Mouse (Mus musculus) erythroblast, adult 5-6 weeks (primary cell): ENCODE measurements around the gene Capn8. TPM values are rescaled to one million over a fixed set of nuclear protein-coding genes. Genes with fewer than 3 reads are reported as not detected.

Experiments used
- ATAC-seq: replicated peaks from 2 replicates; pipeline ENCODE4 v1.8.0; 2016; ENCODE audit warnings: moderate number of reproducible peaks, mild to moderate bottlenecking, moderate TSS enrichment, inconsistent platforms; ENCODE audit not compliant: poor library complexity, low FRiP score, severe bottlenecking
- total RNA-seq, 2 experiments: library from RNA; stranded (forward) in 1 of 2; stranded (reverse) in 1 of 2; fragments of 150-400 nt in 1 of 2; fragments of 200-764, 138-1000 nt in 1 of 2; gene quantifications; 2 replicates each; pipeline versions ENCODE4 v1.2.3 to v1.2.4; 2015 to 2017; ENCODE audit warnings: low replicate concordance in 2 of 2

Gene Capn8
- total RNA-seq, 2 experiments from 2014 or later = not detected

DNA sequence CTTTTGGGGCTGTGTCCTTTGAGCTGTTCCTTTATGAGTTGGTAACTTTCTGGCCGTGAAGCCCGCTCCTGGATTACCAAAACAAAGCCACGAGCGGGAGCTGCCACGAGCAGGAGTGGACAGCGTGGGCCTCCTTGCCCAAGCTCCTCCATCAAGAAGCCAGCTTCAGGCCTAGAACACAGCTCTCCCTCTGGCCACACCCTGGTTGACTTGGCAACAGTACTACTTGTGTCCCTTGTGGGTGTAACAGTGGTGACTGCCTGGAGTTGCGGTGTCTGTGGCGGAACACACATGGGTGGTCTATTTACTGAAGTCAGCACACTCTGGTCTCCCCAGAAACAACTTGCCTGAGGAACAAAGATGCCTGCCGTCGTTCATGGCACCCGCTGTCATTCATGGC lies 104.9 kb downstream of the Capn8 start:
- no peak for ATAC-seq

DNA sequence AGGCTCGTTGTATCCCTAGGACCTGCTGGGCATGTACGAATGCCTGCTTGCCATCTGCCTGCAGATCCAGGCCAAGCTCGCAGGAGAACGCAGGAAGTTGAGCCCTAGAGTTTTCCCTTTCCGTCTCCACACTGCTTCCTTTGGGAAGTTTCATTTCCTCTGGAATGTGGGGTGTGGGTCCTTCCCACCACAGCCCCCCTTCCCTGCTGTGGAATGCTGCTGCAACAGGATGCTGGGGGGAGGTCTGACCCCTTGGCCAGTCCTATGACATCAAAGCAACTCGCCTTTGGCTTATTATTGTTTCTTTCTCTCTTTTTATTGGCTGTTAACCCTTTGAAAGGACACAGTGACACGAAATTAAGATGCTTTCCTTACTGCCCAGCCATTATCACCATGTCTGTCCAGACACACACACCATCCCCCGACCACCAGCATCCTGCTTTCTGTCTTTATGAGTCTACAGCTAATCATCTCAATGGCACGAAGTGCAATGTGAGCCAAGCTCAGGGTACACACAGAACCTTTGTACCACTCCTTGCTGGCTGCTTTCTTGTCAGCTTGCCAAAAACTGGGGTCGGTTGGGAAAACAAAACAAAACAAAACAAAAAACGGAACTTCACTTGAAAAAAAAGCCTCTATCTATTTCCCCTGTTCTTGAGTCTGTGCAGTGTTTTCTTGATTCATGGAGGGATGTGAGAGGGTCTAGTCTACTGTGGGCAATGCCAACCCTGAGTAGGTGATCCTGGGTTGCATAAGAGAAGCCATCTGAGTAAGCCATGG lies 105.9 kb downstream of the Capn8 start:
- ATAC-seq = no peak

DNA sequence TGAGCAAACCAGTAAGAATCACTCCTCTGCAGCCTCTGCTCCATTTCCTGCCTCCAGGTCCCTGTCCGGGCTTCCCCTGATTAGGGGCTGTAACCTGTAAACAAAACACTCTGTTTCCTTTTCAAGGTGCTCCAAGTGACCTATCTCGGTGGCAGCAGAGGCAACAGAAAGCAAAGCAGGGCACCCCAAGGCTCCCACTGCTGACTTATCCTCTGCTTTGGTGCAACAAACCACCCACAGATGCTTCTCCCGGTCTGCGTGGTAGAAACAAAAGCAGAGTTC lies 106.5 kb downstream of the Capn8 start:
- no peak for ATAC-seq

DNA sequence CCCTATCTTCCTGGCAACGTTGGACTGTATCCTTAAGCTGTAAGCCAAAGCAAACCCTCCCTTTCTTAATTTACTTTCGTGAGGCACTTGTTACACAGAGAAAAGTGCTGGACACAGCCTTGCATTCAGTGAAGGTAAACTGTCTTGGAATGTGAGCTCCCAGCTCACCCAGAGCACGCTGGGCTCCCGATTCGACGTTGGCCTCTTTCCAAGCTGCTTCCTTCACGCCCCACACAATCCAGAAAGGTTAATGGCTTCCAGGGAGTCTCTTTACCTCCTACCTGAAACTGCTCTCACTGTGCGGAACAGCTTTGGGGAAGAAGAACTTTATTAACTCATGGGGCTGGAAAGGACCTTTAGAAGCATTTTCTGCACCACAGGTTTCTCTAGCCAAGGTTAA lies 110.5 kb downstream of the Capn8 start:
- no peak for ATAC-seq

DNA sequence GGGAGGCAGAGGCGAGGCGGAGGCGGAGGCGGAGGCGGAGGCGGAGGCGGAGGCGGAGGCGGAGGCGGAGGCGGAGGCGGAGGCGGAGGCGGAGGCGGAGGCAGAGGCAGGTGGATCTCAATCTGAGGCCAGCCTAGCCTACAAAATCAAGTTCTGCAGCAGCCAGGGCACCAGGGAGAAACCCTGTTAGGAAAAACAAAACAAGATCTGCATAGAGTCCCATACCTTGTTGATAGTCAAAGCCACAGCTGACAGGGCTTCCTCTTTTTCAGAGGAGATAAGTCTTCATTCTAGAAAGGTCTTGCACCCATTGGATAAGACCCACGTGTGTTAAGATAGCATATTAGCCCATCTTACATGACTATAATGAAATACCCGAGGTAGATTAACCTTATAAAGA lies 113.3 kb downstream of the Capn8 start:
- ATAC-seq = no peak

DNA sequence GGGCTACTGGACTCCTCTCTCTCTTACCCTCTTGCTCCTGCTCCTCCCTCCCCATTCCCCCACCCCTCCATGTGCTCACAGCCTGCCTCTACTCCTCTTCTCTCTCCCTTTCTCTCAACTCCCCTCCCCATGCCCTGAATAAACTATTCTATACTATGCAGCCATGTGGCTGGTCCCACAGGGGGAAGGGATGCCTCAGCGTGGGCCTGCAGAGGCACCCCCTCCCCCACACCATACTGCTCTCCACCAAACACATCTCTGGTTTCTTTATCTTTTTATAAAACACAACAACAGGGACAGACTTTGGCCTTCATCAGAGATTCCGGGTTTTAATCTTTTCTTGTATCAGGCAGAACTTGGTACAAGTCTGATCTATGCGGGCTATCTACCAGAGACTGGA lies 114.4 kb downstream of the Capn8 start:
- ATAC-seq = no peak

DNA sequence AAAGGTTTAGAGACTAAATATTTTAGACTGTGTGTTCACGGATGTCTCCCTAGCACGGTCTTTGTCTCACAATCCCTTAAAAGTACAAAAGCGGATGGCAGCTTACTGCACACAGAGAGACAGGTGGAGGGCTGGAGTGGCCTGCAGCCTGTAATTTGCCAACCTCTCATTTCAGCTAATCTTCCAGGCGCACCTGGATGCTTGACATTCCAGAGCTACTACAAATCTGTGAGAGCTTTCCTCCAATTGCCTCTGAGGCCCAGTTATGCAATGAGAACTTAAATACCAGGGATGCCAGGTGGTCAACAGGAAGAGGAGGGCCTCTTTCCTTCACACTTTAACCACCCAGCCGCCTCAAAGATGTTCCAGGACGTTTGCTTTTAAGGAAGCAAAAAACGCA lies 114.8 kb downstream of the Capn8 start:
- ATAC-seq = no peak

Other genes starting within 250 kb of the Capn8 start
- 4.4 and 6.3 TPM in 2 replicates for gene Fbxo28, start 223.4 kb upstream of the Capn8 start, total RNA-seq (2015; ENCODE audit: low replicate concordance)
- 5.0 and 10.7 TPM in 2 replicates for gene Fbxo28, start 223.4 kb upstream of the Capn8 start, total RNA-seq (2017; ENCODE audit: low replicate concordance)
- 1.2 and 3.6 TPM in 2 replicates for gene Trp53bp2, start 155.8 kb upstream of the Capn8 start, total RNA-seq (2015; ENCODE audit: low replicate concordance)
- gene Trp53bp2, start 155.8 kb upstream of the Capn8 start, total RNA-seq (2017; ENCODE audit: low replicate concordance) = 2.2 and 2.6 TPM in 2 replicates
- gene Capn2, start 47.4 kb upstream of the Capn8 start, total RNA-seq (2015; ENCODE audit: low replicate concordance) = 4.6 and 7.5 TPM in 2 replicates
- 7.2 and 11.4 TPM in 2 replicates for gene Capn2, start 47.4 kb upstream of the Capn8 start, total RNA-seq (2017; ENCODE audit: low replicate concordance)
- gene Ccdc185, start 184.2 kb downstream of the Capn8 start, total RNA-seq (2015; ENCODE audit: low replicate concordance) = not detected in 2 replicates
- gene Ccdc185, start 184.2 kb downstream of the Capn8 start, total RNA-seq (2017; ENCODE audit: low replicate concordance) = not detected in 2 replicates
- not detected in 2 replicates for gene Susd4, start 198.9 kb downstream of the Capn8 start, total RNA-seq (2015; ENCODE audit: low replicate concordance)
- gene Susd4, start 198.9 kb downstream of the Capn8 start, total RNA-seq (2017; ENCODE audit: low replicate concordance) = not detected in 2 replicates